Mouse (Mus musculus) left cerebral cortex, postnatal 25 days (tissue): ENCODE measurements around the gene Fam161b. TPM values are rescaled to one million over a fixed set of nuclear protein-coding genes. Genes with fewer than 3 reads are reported as not detected.
"Not testable (repeated sequence)": the region's sequence is repeated elsewhere in the genome, so short reads cannot be mapped to it uniquely, and the experiment has no call there.

Experiments used
- DNase-seq, 2 experiments: peaks; one replicate each; pipeline ENCODE4 v3.0.0; 2022; ENCODE audit warnings: low spot score in 2 of 2, mixed read lengths in 1 of 2
- intact Hi-C: fragments of 180-260 bp; cut with DNase I; formaldehyde crosslinking; loops from one replicate; pipeline ENCODE4 v1.15.1; 2025
- total RNA-seq, 2 experiments: library from RNA; stranded (reverse); gene quantifications; 2 replicates each; pipeline ENCODE4 v1.2.3; 2021

The Fam161b gene
- total RNA-seq, 2 experiments from 2014 or later, result 11.3 to 11.6 TPM

DNA sequence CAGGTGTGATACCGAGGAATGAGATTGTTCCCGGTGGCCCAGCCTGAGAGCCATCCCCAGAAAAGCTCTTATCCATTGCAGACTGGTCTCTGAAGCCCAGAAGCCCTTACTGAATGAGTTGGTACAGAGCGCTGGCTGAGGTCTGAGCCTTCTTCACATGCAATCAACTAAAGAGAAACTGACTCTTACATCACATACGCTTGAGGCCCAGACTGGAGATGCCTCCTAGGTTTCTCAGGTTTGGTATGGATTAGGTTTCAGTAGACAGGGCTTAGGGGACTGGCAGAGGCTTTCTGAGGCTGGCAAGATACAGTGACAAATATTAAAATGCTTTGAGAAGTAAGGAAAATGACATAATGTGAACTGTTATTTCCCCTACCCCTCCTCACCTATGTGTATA lies 23.8 kb upstream of the Fam161b start:
- no peak for DNase-seq
- intact Hi-C loops, result no loop called here

DNA sequence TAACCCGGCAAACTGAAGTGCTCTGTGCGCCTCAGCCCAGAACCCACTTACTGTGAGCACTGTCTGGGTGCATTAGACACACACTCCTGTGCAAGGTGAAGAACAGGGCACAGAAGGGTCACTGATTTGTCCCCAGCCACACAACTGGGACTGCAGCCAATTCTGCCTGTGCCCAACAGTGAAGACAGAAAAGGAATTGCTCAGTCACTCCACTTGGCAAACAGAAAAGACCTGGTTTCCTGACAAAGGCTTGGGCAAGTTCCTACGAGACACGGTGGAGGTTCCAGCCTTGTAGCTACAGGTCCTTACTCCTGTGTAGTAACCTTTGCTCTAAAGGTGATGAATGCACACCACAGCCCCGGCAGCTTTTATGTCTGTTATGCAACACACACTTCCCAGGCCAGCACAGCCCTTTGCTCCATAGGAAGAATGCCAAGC lies 23.0 kb upstream of the Fam161b start:
- DNase-seq, result no peak
- intact Hi-C loops, result no loop called here

DNA sequence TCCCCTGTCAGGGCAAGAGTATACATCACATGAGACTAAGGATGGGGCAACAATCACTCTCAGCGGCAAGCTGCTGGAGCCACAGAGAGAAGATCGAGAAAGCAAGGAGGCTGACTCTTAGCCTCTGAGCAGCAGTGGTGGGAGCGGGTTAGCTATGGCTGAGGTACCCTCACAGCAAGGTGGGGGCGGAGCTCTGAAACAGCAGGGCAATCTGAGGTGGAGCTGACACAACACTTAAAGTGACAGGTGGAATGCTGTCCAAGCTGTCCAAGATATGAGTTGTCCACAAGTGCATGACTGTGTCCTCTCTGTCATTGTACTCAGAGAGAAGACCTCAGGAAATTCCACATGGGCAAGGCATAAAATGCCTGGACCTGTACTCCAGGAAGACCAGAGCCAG lies 20.7 kb upstream of the Fam161b start:
- DNase-seq, result no peak
- intact Hi-C loops, result no loop called here

DNA sequence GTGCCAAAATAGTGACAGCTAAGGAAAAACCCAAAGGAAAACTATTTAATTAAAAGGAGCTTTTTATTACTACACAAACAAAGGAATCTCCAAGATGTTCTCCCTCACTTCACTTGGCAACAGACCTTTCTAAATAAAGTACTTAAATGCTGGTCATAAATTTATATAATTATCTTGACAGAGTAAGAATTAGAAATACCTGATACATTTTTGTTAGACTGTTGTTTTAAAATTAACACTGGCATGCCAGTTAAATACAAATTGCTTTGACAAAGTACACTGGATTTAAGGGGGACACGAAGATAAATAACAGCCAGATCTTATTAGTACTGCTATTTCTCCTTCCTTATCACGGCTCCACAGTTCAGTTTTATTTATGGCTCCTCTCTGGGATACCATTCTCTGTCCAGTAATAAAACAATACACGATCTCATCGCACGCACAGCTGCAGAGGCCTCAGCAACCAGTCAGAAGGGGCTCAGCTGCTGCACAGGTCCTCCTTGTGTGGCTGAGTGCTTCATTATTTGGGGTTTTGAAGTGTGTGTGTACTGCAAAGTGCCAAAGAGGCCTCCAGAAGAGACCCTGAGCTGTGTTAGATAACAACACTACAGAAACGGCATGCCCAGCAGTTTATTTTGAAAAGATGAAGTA lies 12.3 kb upstream of the Fam161b start:
- no peak for DNase-seq
- intact Hi-C loops, result no loop called here

DNA sequence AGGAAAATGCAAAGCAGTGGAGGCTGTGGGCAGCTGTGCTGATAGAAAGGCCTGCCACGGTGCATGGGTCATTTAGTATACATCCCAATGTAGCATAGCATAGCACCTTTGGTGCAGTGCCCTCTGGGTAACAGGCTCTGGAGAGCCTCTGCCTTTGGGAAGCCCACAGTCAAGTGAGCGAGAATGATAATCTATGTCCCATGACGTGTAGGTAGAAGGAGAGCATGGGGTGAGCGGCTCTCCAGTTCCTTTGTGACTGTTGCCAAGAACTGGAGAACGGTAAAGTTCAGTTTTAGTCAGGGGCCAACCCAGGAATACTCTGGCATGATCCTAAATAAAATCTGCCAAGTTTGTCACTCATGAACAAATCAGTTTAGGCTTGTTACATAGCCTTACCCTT lies 10.0 kb upstream of the Fam161b start:
- intact Hi-C loops, result no loop called here
- DNase-seq, result no peak

DNA sequence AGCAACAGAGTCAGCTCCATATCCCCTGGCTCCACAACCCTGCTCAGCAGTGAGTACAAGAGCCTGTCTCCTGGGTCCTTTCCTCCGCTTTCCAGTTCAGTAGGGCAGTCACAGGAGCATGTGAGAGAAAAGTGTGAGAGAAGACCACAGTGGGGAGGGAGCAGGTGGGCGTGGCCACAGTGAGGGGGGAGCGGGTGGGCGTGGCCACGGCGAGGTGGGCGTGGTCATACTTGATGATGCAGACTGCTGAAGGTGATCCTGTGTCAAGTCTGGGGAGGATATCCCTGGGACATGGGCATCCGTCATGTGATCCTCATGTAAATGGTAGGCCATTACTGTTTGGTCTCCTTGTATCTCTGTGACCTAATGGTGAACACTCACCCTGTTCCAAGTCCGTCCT lies 5.3 kb upstream of the Fam161b start:
- DNase-seq, result no peak
- intact Hi-C loops, result no loop called here

DNA sequence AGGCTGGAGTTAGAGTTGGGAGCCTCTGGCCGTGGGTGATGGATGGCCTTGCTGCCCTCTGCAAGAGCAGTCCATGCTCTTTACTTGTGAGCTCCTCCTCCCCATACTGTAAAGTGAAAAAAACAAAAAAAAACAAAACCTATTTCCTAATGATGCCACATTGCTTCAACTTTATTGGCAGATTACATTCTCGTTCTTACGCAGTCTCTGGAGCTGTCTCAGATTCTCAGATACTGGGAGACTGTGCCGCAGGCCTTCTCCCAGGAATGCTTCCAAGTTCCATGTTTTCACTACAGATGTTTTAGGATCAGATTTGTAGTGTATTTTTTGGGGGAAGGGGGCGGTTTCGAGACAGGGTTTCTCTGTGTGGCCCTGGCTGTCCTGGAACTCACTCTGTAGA lies 3.5 kb upstream of the Fam161b start:
- intact Hi-C loops, result no loop called here
- DNase-seq, result no peak

DNA sequence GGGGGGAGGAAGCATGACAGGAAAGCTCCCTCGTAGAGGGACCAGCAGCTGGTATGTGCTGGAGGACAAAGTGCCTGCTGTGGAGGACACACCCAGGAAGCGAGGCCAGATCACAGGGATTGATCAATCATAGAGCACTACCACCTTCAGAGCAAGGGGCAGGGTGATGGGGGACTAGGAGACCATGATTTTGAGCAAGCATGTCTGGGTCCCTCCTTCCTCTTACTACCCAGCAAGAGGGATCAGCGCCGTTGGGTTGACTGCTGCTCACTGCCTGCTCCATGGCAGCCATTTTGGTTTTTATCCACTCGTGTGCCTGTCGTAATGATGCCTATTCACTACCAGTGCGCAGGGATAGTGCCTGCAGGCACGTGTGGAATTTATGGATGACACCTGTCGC lies 2.7 kb upstream of the Fam161b start:
- intact Hi-C loops, result loop anchor here (5.0 kb wide), 1 partner anchor 43 kb away; the partner anchor contains the start of genes Bbof1 and Entpd5
- DNase-seq, result no peak

DNA sequence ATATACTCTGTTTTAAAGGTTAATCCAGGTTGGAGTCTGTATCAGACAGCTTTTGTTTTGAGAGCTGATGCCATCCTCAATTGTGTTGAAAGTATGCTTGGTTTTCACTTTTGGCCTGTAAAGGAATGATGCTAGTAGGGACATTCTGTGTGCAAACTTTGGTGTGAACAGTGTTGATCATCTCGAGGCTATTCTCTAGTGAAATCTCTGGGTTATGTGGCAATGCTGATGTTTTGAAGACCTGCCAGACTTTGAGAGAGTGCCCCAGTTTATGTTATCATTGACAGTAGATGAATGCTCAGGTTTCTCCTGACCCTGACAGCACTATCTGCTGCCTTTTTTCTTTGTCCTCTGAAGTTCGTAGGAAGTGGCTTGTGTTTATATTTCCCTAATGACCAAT lies 1.2 kb upstream of the Fam161b start:
- no peak for DNase-seq
- intact Hi-C loops, result loop anchor here (5.0 kb wide), 1 partner anchor 44 kb away; the partner anchor contains the start of genes Bbof1 and Entpd5

DNA sequence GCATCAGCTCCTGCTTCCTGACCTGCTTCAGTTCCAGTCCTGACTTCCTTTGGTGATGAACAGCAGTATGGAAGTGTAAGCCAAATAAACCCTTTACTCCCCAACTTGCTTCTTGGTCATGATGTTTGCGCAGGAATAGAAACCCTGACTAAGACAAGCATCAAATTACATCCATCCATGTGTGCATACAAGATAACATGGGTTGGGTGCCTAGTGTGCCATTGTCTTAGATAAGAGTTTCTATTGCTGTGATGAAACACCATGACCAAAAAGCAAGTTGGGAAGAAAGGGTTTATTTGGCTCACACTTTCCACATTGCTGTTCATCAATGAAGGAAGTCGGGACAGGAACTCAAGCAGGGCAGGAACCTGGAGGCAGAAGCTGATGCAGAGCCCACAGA lies 2.9 kb downstream of the Fam161b start:
- DNase-seq, intact Hi-C loops: not testable (repeated sequence)

DNA sequence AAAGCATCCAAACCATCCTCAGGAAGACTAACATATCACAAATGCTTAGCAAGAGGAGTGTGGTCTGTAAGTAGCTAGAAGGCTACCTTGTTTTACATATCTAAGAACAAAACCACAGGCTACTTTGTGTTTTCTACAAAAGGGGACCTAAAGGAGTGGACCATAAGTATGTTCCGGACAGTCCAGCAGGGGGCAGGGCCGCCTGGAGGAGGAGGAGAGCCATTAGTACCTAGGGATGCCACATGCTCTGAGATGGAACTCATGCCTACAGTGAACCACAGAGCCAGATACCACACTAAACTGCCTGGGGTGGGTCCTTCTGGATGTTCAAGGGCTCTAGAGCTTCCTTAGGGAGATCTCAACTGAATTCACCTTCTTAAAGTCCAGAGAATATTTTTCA lies 14.4 kb downstream of the Fam161b start:
- no peak for DNase-seq
- intact Hi-C loops, result no loop called here

DNA sequence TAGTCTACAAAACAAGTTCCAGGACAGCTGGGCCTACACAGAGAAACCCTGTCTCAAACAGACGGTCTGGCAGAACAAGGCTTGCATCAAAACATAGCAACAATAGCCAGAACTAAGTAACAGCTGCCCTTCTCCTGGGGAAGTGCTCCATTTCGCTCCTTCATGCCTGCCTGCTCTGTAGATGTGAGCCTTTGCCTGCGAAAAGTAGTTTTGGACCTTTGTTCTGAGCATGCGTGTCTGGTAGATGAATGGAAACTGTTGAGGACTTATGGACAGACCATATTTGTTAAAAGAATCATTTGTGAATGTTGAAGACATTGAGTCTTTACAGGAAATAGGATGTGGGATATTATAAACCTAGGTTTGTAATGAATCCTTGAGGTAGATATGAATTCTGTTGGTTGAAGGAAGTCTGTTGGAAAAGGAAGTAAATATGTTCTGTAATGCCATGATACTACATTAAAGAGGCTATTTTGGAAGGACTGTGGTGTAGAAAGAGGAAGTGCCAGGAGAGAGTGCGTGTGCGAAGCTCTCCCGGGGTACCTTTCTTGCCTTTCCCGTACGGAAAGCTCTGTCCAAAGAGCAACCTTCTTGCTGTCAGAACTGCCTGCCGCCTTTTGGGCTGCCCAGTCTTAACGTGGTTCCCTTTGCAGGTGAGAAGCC lies 24.5 kb downstream of the Fam161b start:
- DNase-seq, result no peak
- intact Hi-C loops, result no loop called here

DNA sequence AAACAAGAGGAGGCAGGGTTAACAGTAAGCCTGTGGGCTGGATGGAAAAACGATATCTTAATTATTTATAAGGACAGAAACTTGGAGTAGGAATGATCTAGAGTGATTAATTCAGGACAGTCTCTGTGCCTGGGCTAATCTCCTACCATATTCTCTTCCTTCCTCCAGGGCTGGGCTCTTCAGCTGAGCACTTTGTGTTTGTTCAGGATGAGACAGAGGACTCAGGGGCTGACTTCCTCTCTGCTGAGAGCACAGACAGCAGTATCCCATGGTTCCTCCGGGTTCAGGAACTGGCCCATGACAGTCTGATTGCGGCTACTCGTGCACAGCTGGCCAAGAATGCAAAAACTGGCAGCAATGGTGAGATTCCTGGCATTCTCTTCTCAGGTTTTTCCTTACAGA lies 34.5 kb downstream of the Fam161b start:
- intact Hi-C loops, result no loop called here
- DNase-seq, result no peak

DNA sequence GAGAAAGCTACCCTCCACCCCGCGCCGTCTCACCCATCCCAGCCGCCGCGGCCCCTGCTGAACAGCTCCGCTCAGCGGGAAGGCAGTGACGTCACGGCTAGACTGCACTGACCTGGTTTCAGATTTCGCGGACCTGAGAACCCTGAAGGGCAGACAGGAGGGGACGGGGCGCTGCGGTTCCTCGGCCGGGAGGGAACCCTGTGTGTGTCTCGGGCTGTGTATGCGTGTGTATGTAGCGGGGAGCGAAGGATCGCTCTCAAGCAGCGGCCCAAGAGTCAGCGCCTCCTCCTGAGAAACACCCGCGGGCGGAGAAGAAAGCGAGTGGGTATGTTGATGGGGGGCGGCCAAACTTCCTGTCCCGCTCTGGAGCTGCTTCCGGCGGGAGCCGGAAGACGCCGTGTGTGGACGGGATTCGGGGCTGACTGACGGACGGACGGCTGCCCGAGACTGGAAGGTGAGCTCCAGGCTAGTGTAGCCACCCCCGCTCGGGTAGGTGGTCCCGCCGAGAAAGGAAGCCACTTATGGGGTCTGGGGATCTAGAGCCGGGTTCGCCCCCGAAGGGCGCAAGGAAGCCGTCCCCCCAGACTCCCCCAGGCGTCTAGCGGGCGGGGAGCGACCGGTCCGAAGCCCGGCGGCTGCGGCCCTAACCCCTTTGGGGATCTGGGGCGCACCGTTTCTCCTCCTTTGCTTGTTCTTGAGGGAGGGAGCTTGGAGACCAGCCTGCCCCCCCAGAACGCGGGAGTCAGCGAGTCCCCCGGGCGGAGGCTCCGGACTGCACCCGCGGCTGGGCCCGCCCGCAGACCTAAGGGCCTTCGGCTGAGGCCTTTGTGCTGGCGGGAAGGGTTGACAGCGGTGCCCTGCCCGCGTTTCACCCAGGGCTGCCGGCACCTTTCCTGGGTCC lies 44.7 kb downstream of the Fam161b start, which contains the start of gene Zfp410:
TSS of gene Zfp410 (plus strand) at position 132 of the 901 bp plus-strand sequence.
- intact Hi-C loops, result no loop called here
- peak; percentile 86 to 89 for DNase-seq

DNA sequence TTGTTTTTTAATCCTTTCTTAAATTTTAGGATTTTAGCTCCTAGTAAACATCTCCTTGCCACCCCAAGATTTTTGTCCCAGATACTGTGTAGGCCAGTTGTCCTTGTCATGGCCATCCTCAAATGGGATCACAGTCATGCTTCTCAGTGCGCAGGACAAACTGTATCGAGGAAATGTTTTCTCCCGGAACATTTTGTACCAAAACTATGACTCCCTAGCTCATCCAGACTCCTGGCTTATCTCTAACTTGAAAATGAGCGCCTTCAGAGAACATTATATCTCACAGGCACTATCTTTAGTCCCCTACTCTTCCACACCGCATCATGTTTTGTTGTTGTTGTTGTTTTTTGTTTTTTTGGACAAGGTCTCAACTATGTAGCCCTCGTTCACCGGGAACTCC lies 45.6 kb downstream of the Fam161b start:
- no peak for DNase-seq
- intact Hi-C loops, result no loop called here

DNA sequence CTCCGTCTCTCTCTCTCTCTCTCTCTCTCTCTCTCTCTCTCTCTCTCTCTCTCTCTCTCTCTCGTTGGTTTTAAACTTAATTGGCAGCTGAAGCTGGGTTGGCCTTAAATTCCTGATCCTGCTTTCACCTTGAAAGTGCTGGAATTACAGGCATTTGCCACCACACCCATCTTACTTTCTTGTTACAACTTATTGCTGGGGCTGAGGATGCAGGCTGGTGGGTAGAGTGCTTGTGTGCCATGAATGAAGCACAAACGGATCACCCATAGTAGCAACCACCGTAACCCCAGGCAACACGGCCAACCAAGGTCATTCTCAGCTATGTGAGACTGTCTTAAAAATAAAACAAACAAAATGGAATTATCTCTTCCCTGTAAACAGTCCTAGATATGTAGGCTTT lies 50.3 kb downstream of the Fam161b start:
- intact Hi-C loops, result no loop called here
- DNase-seq, result no peak

DNA sequence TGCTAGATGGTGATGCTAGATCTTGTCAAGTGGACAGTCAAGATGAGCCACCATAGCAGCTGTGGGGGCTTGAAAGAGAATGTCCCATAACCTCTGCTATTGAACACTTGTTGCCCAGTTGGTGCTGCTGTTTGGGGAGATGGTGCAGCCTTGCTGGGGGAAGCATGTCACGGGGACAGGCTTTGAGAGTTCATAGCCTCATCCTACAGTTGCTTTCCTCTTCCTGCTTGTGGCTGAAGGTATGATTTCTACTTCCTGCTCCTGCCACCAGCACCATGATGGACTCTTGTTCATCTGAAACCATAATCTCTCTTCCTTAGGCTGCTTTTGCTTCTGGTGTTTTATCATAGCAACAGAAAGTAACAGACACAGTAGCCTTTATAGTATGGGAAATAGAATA lies 57.1 kb downstream of the Fam161b start:
- intact Hi-C loops, result no loop called here
- no peak for DNase-seq

DNA sequence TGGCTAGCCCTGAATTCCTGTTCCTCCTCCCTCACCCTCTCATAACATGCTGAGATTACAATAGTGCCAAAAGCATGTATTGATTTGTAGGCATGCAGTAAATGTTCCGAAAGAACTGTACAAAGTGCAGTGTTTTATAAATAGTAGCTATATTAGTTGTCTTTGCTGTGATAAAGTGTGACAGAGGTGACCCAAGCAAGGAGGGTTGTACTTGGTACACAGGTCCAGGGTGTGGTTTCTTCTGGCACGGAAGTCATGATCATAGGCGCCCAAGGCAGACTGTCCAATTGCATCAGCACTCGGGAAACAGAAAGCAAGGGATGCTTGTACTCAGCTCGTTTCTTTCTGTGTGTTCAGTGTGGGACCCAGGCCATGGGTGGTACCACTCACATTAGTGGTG lies 57.5 kb downstream of the Fam161b start:
- DNase-seq, result no peak
- intact Hi-C loops, result no loop called here

DNA sequence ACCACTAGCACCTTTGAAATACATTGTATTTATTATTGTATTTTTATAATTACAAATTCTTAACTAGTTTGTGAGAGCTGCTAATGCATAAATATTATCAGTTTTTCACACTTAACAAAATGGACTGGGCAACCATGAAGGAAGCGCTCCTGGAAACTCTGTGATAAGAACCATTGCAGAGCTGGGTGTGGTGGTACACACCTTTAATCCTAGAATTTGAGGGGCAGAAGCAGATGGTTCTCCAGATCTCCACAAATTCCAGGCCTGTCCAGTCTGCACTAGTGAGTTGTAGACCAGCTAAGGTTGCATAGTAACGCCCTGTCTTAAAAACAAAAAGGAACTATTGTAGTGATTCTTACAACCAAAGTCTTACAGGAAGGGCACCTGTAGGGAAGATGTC lies 62.4 kb downstream of the Fam161b start:
- DNase-seq, result no peak
- intact Hi-C loops, result no loop called here

DNA sequence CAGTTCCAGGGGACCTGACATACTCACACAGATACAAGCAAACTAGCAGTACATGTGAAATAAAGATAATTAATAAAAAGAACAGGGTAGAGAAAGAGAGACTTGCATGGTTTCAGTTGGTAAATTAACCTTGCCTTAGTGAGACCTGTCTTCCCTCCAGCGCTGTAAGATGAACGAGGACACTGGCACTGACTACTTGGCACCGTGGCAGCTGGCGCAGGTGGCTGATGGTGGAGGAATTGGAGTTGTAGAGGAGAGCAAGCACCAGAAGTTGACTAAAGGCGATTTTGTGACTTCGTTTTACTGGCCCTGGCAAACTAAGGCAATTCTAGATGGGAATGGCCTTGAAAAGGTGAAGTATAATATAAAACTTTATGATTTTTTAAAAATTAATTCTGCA lies 63.8 kb downstream of the Fam161b start:
- intact Hi-C loops, result no loop called here
- DNase-seq, result no peak
